In genomic region chr6:148541981-148542380, GRCm38 (mm10) we compare ENCODE assay signal across 17 mouse cellular contexts.
"Had no signal": no experiment of that assay in that cellular context is flagged by ENCODE, and none has a peak within 500 bp of the region (broad histone marks: within the 10 kb centered on the region; RNA-seq: fewer than 3 reads in every experiment).

No protein-coding gene starts in this region.

- H3K4me2 ChIP-seq: lung, embryonic 14.5 days; neural tube, embryonic 13.5 days; neural tube, embryonic 15.5 days had no signal

- H3K9ac ChIP-seq: liver, embryonic 14.5 days; lung, embryonic 14.5 days; neural tube, embryonic 13.5 days; neural tube, embryonic 15.5 days had no signal

- H3K4me3 ChIP-seq: midbrain, embryonic 10.5 days; myocyte; neural tube, embryonic 13.5 days; neural tube, embryonic 15.5 days had no signal

- H3K27ac ChIP-seq: liver, embryonic 14.5 days; midbrain, embryonic 10.5 days; neural tube, embryonic 13.5 days; neural tube, embryonic 15.5 days had no signal

- H3K27me3 ChIP-seq: neural tube, embryonic 13.5 days; neural tube, embryonic 15.5 days had no signal

- H3K9me3 ChIP-seq: midbrain, embryonic 10.5 days; neural tube, embryonic 13.5 days; neural tube, embryonic 15.5 days had no signal

- H3K36me3 ChIP-seq: midbrain, embryonic 10.5 days; neural tube, embryonic 13.5 days; neural tube, embryonic 15.5 days had no signal

- DNase-seq: lung, adult 18-20 months; lung, embryonic 14.5 days; lung, postnatal 10 days; lung, postnatal 4 days; retina, postnatal 1 day; right cerebral cortex, adult 18-20 months; right cerebral cortex, postnatal 25 days; right cerebral cortex, postnatal 4 days; spleen, adult 18-20 months; thymus, adult 18-20 months; thymus, postnatal 14 days; thymus, postnatal 36 days had no signal
